Mouse (Mus musculus) forebrain, embryonic 13.5 days (tissue): Measurements from ENCODE around the gene CK137956. TPM values are rescaled to one million over a fixed set of nuclear protein-coding genes. Genes with fewer than 3 reads are reported as not detected.

Experiments
- ATAC-seq: fragments of 200-750 bp; cut with Nextera tagmentation; 2 replicates; pipeline ENCODE4 v1.8.0; 2017
- H3K27ac ChIP-seq: fragments of 300-500 bp; sonication (generic); 2 replicates; pipeline ENCODE4 v1.5.1; 2015; ENCODE audit warnings: inconsistent platforms, mild to moderate bottlenecking, moderate library complexity
- H3K27me3 ChIP-seq: fragments of 300-500 bp; sonication (generic); 2 replicates; pipeline ENCODE4 v1.6.1; 2015; ENCODE audit warnings: mild to moderate bottlenecking, inconsistent platforms
- H3K36me3 ChIP-seq: fragments of 300-500 bp; sonication (generic); 2 replicates; pipeline ENCODE4 v1.6.1; 2015; ENCODE audit warnings: mild to moderate bottlenecking, inconsistent platforms; ENCODE audit not compliant: poor library complexity, severe bottlenecking
- H3K4me1 ChIP-seq: fragments of 300-500 bp; sonication (generic); 2 replicates; pipeline ENCODE4 v1.6.1; 2015; ENCODE audit warnings: inconsistent platforms
- H3K4me2 ChIP-seq: fragments of 300-500 bp; sonication (generic); 2 replicates; pipeline ENCODE4 v1.6.1; 2015; ENCODE audit warnings: inconsistent platforms, mild to moderate bottlenecking, moderate library complexity
- H3K4me3 ChIP-seq: fragments of 300-500 bp; sonication (generic); 2 replicates; pipeline ENCODE4 v1.5.1; 2015; ENCODE audit warnings: mild to moderate bottlenecking, inconsistent platforms
- H3K9ac ChIP-seq: fragments of 300-500 bp; sonication (generic); 2 replicates; pipeline ENCODE4 v1.6.1; 2015; ENCODE audit warnings: mild to moderate bottlenecking, inconsistent platforms
- H3K9me3 ChIP-seq: fragments of 300-500 bp; sonication (generic); replicated peaks from 2 replicates; pipeline ENCODE4 v1.6.1; 2016; ENCODE audit warnings: inconsistent platforms
- WGBS: fragments of 180-500 bp; shearing (Covaris S2); methylation state at CpG from one replicate; pipeline ENCODE4 v1.1.7; 2015; 5-methylcytosine and 5-hydroxymethylcytosine counted together
- polyA plus RNA-seq: library from polyadenylated mRNA; unstranded; fragments of >200 nt; fragmentation: Nextera tagmentation; extraction: Ambion mirVana; gene quantifications from 2 replicates; pipeline ENCODE4 v1.2.1, GENCODE M21; 2015

The CK137956 gene
- polyA plus RNA-seq, 1 experiment from 2014 or later: 0.39 TPM

DNA sequence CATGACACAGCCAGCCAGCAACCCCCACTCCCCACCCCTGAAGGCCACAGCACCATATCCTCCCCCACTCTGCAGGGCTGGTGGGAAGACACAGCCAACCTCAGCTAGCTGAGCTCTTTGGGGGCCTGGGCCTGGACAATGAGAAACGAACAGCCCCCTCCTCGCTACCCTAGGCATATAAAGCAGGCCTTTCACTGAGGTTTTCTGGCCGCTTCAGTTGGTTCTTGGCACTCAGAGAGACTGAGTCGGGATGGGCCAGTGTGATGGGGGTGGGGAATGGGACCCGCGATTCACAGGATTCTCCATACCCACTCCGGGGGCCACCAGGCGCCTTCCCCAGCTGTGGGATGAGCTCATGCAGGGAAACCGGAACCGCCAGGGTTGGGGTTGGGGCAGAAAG, 15.1 kb upstream of the CK137956 start:
- Histone ChIP-seq H3K36me3 (no peaks in the 10 kb centered on the region), H3K27me3 (peaks cover 62% of the 10 kb centered on the region), H3K27ac (peak overlapping the region; percentile 76), H3K4me3 (peak overlapping the region; percentile 67; the same call in 1 of the 2 replicates), H3K4me2 (peak overlapping the region; percentile 82), H3K4me1 (peaks cover 53% of the 10 kb centered on the region), H3K9me3 (no peaks in the 10 kb centered on the region), H3K9ac (0 out of 2 replicates have a peak overlapping the region, but pooled peaks have one; percentile 30)
- peak; percentile 74 for ATAC-seq
- WGBS: 6% methylated on average over 10 of the region's 10 CpGs

DNA sequence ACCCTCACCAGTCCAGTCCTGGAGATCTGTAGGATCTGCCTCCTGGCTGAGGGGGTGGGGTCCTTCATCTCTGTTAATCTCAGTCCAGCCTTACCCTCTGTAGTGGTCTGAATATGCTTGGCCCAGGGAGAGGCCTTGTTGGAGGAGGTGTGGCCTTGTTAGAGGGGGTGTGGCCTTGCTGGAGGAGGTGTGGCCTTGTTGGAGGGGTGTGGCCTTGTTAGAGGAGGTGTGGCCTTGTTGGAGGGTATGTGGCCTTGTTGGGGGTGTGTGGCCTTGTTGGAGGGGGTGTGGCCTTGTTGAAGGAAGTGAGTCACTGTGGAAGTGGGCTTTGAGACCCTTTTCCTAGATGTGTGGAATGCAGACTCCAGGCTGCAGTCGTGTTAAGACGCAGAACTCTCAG, 13.7 kb upstream of the CK137956 start:
- no peak for ATAC-seq
- H3K4me3 ChIP-seq: no peak overlapping the region
- H3K9ac ChIP-seq: no peak overlapping the region
- H3K36me3 ChIP-seq: no peaks in the 10 kb centered on the region
- H3K4me2 ChIP-seq: no peak overlapping the region
- no peaks in the 10 kb centered on the region for H3K9me3 ChIP-seq
- H3K27me3 ChIP-seq: peaks cover 50% of the 10 kb centered on the region
- no peak overlapping the region for H3K27ac ChIP-seq
- H3K4me1 ChIP-seq: peaks cover 45% of the 10 kb centered on the region
- WGBS: 90% methylated on average over 2 of the region's 2 CpGs

DNA sequence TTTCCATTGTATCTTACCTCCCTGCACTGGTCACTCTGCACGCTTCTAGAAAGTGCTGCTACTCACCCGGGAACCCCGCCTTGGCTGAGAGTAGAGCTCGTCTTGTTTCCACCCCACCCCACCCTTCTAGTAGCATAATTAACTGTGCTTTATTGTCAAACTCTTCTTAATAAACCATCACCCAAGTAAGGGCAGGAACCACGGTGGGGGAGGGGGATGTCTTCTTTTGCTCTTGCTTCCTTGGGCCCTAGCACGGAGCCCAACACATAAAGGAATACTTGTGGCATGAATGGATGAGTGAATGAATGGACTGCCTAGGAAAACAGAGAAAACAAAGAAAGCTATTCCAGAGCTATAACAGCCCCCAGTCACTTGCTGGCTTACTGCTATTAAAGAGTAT, 10.4 kb upstream of the CK137956 start:
- Histone ChIP-seq H3K9me3 (no peaks in the 10 kb centered on the region), H3K27ac (no peak overlapping the region), H3K9ac (no peak overlapping the region), H3K4me1 (peaks cover 16% of the 10 kb centered on the region), H3K4me3 (no peak overlapping the region), H3K4me2 (no peak overlapping the region), H3K27me3 (peaks cover 30% of the 10 kb centered on the region), H3K36me3 (no peaks in the 10 kb centered on the region)
- no peak for ATAC-seq
- 16% methylated on average over 6 of the region's 6 CpGs for WGBS

DNA sequence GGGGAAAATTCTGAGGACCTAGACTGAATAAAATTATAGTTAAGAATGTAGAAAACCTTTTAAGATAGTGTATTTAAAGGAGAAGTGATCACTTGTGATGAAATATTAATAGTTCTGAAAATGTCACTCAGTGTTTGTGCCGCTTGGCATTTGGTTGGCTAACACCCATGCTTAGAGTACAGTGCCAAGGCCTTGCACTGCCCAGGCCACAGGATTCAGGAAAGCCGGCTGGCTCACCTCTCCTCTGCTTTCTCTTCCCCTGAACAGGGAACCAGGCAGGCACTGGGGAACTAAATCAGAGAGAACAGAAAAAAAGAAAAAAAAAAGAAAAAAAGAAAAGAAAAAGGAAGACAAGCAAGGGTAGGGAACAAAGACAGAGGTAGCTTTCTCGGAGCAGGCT, 2.2 kb upstream of the CK137956 start:
- H3K4me2 ChIP-seq: no peak overlapping the region
- peaks cover 14% of the 10 kb centered on the region for H3K4me1 ChIP-seq
- no peaks in the 10 kb centered on the region for H3K36me3 ChIP-seq
- no peaks in the 10 kb centered on the region for H3K9me3 ChIP-seq
- ATAC-seq: no peak
- no peak overlapping the region for H3K27ac ChIP-seq
- no peak overlapping the region for H3K4me3 ChIP-seq
- H3K9ac ChIP-seq: no peak overlapping the region
- H3K27me3 ChIP-seq: peaks cover 41% of the 10 kb centered on the region
- 84% methylated on average over 3 of the region's 3 CpGs for WGBS

DNA sequence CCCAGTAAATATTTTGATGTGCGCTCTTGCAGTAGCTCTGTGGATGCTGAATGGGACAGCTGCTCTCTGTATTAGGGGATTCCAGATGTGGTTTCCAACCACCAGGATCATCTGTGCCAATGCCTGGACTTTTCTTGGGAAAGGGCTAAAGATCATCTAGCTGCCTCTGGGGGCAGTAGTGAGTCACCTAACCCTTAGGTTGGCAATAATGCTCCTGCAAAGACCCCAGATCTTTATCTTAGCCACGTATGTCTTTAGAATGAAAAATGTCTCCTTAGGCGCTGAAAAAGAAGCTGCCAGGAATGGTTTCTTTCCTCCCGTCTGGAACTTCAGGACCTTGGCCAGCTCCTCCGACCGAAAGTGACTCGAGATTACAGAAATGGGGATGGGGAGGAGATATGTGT, 731 bp downstream of the CK137956 start:
- Histone ChIP-seq H3K4me2 (no peak overlapping the region), H3K27me3 (peaks cover 41% of the 10 kb centered on the region), H3K4me3 (no peak overlapping the region), H3K4me1 (peaks cover 14% of the 10 kb centered on the region), H3K9ac (no peak overlapping the region), H3K9me3 (no peaks in the 10 kb centered on the region), H3K36me3 (no peaks in the 10 kb centered on the region), H3K27ac (no peak overlapping the region)
- no peak for ATAC-seq
- 9% methylated on average over 7 of the region's 7 CpGs for WGBS

DNA sequence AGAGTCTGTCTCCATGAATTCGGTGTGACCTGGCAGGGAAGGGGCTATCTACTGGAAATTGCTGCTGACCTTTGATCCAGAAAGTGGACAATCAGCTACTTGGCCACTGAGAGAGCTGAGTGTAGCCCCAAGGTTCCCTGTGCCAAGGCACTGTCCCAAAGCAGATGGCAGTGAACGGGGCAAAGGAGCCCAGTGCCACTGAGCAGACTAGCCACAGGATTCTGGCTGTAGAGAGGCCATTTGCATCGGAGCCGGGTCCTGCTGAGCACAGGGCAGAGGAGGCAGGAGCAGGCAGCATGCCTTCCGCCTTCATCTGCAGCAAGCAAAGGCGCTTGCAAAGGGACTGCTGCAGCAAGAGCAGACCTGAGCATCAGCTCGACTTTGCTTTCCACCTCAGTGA, 1.6 kb downstream of the CK137956 start:
- H3K4me1 ChIP-seq: peaks cover 14% of the 10 kb centered on the region
- no peaks in the 10 kb centered on the region for H3K36me3 ChIP-seq
- H3K27ac ChIP-seq: no peak overlapping the region
- no peak overlapping the region for H3K9ac ChIP-seq
- ATAC-seq: no peak
- H3K4me3 ChIP-seq: no peak overlapping the region
- no peaks in the 10 kb centered on the region for H3K9me3 ChIP-seq
- H3K4me2 ChIP-seq: no peak overlapping the region
- WGBS: 13% methylated on average over 7 of the region's 7 CpGs
- peaks cover 41% of the 10 kb centered on the region for H3K27me3 ChIP-seq

DNA sequence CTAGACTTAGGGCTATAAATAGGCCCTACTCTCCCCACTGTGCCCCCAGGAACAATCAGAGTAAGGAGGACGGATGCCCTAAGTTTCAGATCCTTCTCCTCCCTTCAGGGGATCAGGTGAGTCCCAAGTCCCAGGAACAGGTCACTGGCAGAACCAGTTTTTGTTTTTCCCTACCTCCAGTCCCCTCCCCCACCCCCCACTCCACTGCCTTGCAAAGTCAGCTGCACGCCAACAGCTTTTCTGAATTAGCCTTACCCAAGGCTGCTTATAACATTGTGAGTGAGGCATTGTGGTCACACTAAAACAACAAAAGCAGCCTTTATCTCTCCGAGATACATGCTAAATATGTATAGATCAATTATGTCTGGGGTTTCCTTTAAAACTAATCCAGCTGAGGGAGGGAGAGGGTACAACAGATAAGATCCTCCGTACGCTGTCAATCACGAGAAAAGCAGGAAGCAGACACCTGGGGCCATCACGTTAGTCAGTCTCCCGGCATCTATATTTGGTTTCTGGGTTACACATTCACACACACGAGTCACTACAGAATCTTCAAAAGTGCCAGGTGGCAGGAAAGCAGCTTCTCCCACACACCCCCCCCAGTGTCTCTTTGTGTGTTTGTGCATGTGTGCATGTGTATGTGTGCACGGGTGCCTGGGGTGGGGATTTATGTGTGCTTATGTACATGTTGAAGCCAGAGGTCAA, 17.6 kb downstream of the CK137956 start:
- no peak for ATAC-seq
- H3K27ac ChIP-seq: no peak overlapping the region
- no peaks in the 10 kb centered on the region for H3K27me3 ChIP-seq

DNA sequence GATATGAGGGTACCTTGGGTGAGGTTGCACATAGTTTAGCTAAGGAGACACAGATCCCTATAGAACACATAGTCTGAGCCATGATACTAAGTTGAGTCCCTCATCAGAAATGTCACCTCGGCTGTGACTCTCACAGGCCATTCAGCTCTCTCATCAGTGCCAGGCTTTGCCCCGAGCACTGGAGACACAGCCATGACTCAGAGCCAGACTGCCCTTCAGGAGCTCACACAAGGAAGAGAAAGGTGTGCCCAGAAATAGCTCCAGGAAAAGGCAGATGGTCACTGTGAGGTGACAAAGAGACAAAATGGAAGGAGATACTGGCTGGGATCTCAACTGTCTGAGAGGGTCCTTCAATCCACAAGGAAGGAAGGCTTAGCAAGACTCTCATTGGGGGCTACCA, 23.1 kb downstream of the CK137956 start:
- Histone ChIP-seq H3K36me3 (no peaks in the 10 kb centered on the region), H3K9me3 (no peaks in the 10 kb centered on the region), H3K4me3 (no peak overlapping the region), H3K4me2 (no peak overlapping the region), H3K27ac (no peak overlapping the region), H3K27me3 (no peaks in the 10 kb centered on the region), H3K9ac (no peak overlapping the region), H3K4me1 (no peaks in the 10 kb centered on the region)
- no peak for ATAC-seq
- WGBS: 85% methylated on average over 2 of the region's 2 CpGs

More for the DNA sequence above, 17.6 kb downstream of the CK137956 start:
- Histone ChIP-seq H3K36me3 (no peaks in the 10 kb centered on the region), H3K4me3 (no peak overlapping the region), H3K4me2 (no peak overlapping the region), H3K9ac (no peak overlapping the region), H3K4me1 (no peaks in the 10 kb centered on the region), H3K9me3 (no peaks in the 10 kb centered on the region)
- WGBS: 51% methylated on average over 10 of the region's 10 CpGs

DNA sequence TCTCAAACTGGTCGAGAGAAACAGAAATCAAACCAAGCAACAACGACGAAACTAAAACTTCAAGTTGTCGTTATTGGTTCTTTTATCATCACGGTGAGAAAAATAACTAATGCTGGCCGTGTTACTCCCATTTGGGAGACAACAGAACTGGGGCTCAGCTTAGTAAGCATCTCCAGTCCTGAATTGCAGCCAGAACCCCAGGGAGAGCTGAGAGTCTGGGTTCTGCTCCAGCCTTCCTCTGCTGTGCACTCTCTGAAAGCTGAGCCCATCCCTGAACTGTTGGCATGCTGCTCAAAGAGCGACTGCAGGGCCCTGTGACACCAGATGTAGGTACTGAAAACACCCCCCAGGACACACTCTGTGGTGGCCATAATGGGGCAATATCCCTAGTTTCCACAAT, 33.3 kb downstream of the CK137956 start:
- Histone ChIP-seq H3K9me3 (no peaks in the 10 kb centered on the region), H3K27me3 (no peaks in the 10 kb centered on the region), H3K9ac (no peak overlapping the region), H3K4me2 (no peak overlapping the region), H3K27ac (no peak overlapping the region), H3K36me3 (no peaks in the 10 kb centered on the region), H3K4me1 (no peaks in the 10 kb centered on the region), H3K4me3 (no peak overlapping the region)
- ATAC-seq: no peak
- WGBS: 88% methylated on average over 7 of the region's 7 CpGs

DNA sequence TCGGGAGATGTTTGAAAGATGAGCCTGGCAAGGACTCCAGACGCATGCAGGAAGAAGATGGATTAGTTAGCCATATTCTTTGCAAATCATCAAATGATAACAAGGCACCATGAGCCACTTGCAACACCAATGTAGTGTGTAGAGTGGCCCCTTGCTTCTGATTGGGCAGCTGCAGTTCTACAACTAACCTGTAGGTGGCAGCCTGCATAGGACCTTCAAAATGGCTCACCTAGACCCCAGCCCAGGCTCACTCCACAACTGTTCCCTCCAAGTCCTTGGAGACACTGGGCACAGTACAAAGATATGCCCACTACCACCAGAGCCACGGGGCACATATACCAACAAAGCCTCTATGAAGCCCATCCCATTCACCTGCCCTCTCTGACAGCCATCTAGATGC, 35.4 kb downstream of the CK137956 start:
- Histone ChIP-seq H3K4me1 (no peaks in the 10 kb centered on the region), H3K4me2 (no peak overlapping the region), H3K9ac (no peak overlapping the region), H3K9me3 (no peaks in the 10 kb centered on the region), H3K27me3 (no peaks in the 10 kb centered on the region), H3K4me3 (no peak overlapping the region), H3K36me3 (no peaks in the 10 kb centered on the region), H3K27ac (no peak overlapping the region)
- ATAC-seq: no peak
- 51% methylated on average over 3 of the region's 3 CpGs for WGBS

DNA sequence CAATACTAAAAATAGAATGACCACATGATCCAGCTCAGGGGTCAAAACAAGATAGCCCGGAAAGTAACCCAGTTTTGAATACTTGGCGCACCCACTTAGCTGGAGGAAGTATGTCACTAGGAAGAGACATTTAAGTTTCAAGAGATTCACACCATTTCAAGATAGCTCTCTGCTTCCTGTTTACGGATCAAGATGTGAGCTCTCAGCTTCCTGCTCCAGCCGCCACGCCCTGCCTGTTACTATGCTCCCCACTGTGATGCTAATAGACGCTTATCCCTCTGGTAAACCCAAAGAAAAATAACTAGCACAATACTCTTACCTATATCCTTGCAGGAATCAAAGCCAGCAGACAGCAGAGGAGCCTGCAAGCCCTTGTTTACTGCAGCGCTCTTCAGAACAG, 57.2 kb downstream of the CK137956 start:
- Histone ChIP-seq H3K9me3 (no peaks in the 10 kb centered on the region), H3K9ac (no peak overlapping the region), H3K36me3 (no peaks in the 10 kb centered on the region), H3K4me1 (no peaks in the 10 kb centered on the region), H3K27me3 (no peaks in the 10 kb centered on the region), H3K27ac (no peak overlapping the region), H3K4me3 (no peak overlapping the region), H3K4me2 (no peak overlapping the region)
- no peak for ATAC-seq
- 90% methylated on average over 7 of the region's 7 CpGs for WGBS

DNA sequence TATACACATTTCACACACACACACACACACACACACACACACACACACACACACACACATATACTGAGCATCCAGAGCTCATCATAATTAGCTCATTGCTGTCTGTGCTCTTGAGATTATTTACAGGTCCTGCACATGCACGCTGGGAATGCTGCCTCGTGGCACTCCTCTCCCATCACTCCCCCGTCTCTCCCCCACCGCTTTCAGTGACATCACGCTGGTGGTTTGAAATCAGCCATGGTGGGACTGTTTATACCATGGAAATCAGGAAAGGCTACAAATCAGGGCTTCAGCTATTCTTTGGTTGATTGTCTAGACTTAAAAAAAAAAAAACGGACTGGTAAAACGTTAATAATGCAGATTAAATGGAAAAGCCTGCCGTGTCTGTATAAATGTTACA, 63.6 kb downstream of the CK137956 start:
- H3K9ac ChIP-seq: no peak overlapping the region
- 57% methylated on average over 8 of the region's 8 CpGs for WGBS
- H3K4me2 ChIP-seq: no peak overlapping the region
- 0 out of 2 replicates have a peak, but pooled peaks have one; percentile 50 for ATAC-seq
- H3K4me1 ChIP-seq: no peaks in the 10 kb centered on the region
- H3K9me3 ChIP-seq: no peaks in the 10 kb centered on the region
- no peaks in the 10 kb centered on the region for H3K36me3 ChIP-seq
- H3K27ac ChIP-seq: no peak overlapping the region
- H3K4me3 ChIP-seq: no peak overlapping the region
- H3K27me3 ChIP-seq: no peaks in the 10 kb centered on the region

DNA sequence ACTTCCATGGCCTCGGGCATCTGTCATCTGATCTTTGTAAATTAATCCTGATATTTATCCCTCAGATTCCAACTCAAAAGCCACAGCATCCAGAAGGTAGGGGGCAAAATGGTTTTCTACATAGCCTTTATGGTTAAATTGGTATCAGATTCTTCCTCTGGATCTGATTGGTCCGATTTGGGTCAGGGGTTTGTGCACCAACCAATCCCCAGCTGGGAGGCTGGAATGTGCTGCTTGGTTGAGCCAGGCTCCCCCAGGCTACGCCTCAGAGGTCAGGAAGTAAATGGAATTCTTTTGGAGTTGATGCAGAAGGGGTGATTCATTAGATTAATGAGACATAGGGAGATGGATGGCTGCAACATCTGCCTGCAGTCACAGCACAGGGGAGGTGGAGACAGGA, 66.8 kb downstream of the CK137956 start:
- Histone ChIP-seq H3K9me3 (no peaks in the 10 kb centered on the region), H3K4me1 (peaks cover 10% of the 10 kb centered on the region; the same call in 1 of the 2 replicates), H3K4me2 (no peak overlapping the region), H3K4me3 (no peak overlapping the region), H3K27ac (no peak overlapping the region), H3K9ac (no peak overlapping the region), H3K27me3 (no peaks in the 10 kb centered on the region), H3K36me3 (no peaks in the 10 kb centered on the region)
- ATAC-seq: no peak
- 65% methylated on average over 3 of the region's 3 CpGs for WGBS
